Mouse (Mus musculus): Measurements from ENCODE around the gene Tmem91. TPM values are rescaled to one million over a fixed set of nuclear protein-coding genes. Genes with fewer than 3 reads are reported as not detected.

The Tmem91 gene
- polyA plus RNA-seq, 1 experiment from 2014 or later, result 9.7 TPM

DNA sequence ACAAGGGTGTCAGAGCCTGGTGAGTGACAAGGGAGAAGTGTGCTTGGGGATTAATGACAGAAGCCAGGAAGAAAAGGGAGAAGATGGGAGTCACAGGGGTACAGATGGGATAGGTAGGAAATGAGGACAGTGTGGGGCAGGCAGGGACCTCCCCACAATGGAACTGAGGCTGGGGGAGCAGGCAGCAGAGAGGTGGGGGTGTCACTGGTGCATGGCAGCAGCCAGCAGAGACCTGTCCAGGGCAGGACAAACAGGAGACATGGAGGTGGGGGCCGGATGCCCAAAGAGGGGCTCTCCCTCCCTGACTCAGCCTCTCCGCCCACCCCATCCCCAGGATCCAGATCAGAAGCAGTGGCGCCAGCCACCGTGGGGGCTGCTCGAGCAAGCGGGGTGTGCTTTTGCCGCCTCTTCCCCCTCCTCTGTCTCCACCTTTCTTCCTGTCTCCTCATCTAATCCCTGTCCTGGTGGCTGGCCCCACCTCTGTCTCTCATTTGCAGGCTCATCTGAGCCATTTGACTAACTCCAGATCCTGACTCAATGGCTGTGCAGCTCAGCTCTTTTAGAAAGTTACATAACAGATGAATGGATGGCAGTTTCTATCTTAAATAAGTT is 35.7 kb upstream of the Tmem91 start:
- Histone ChIP-seq H3K9me3 (no peaks in the 10 kb centered on the region), H3K27me3 (no peaks in the 10 kb centered on the region), H3K4me2 (replicated peaks) (peak overlapping the region; percentile 13; the same call in 1 of the 2 replicates), H3K27ac (no peak overlapping the region), H3K4me3 (replicated peaks) (no peak overlapping the region), H3K4me1 (replicated peaks) (peaks cover 26% of the 10 kb centered on the region), H3K9ac (replicated peaks) (peak overlapping the region; percentile 58), H3K36me3 (peaks cover 42% of the 10 kb centered on the region)
- peak; percentile 35 for ATAC-seq
- WGBS, result 5% methylated on average over 7 of the region's 7 CpGs

DNA sequence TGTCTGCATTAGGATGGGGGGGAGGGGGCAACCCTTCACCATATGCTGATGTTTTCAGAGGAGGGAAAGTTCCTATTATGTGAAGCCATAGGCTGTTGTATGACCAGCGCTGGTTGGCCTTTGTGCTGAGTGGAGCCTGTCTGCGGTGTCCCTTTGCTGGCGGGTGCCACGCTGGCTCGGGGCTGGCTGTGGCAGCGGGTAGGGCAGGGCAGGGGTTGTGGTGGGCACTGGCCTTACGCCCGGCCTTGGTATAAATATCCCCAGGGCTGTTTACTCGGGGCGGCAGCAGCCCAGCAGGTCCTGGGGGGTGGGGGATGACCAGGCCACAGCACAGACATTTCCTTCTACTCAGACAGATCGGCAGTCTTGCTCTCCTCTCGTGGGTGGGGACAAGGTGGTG is 35.0 kb upstream of the Tmem91 start:
- H3K9me3 ChIP-seq, result no peaks in the 10 kb centered on the region
- no peak overlapping the region for H3K4me3 ChIP-seq (replicated peaks)
- no peak overlapping the region for H3K27ac ChIP-seq
- ATAC-seq, result peak; percentile 18; the same call in 1 of the 2 replicates
- H3K9ac ChIP-seq (replicated peaks), result peak overlapping the region; percentile 58; the same call in 1 of the 2 replicates
- WGBS, result 18% methylated on average over 12 of the region's 12 CpGs
- peaks cover 6% of the 10 kb centered on the region for H3K27me3 ChIP-seq
- H3K36me3 ChIP-seq, result peaks cover 35% of the 10 kb centered on the region
- peaks cover 29% of the 10 kb centered on the region for H3K4me1 ChIP-seq (replicated peaks)
- 0 out of 2 replicates have a peak overlapping the region, but pooled peaks have one; percentile 13 for H3K4me2 ChIP-seq (replicated peaks)

DNA sequence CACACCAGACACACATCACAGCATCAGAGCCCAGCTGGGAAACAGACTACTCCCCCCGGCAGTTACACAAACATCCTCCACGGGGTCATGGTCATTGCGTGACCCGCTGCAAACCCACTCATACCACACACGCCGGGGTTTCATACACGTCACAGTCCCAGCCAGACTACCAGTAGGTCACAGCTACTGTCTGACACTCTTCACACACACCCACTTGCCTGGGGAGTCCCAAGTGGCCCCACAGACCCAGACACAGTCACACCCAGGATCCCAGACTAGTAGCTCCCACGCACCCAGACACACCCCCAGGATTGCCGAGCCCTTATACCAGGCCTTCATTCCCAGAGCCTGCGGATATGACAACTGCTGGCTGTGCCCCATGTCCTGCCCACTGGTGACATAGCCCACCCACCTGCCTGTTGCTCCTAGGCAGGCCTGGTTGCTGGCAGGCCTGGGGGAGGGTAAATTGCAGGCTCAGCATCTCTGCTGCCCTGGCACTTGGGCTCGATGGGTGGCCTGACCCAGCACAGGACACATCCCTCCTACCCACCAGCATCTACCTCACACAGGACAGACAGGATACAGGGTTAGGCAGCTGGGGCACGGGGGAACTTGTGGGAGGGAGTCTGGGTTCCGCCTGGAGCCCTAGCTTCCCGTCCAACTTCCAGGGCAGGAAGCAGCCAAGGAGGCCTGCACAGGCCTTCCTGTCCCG is 32.8 kb upstream of the Tmem91 start:
- no peak overlapping the region for H3K4me2 ChIP-seq (replicated peaks)
- 68% methylated on average over 15 of the region's 15 CpGs for WGBS
- peak overlapping the region; percentile 35 for H3K27ac ChIP-seq
- H3K9me3 ChIP-seq, result no peaks in the 10 kb centered on the region
- H3K4me3 ChIP-seq (replicated peaks), result no peak overlapping the region
- peaks cover 41% of the 10 kb centered on the region for H3K4me1 ChIP-seq (replicated peaks)
- ATAC-seq, result no peak
- peaks cover 15% of the 10 kb centered on the region for H3K27me3 ChIP-seq
- no peak overlapping the region for H3K9ac ChIP-seq (replicated peaks)
- peaks cover 13% of the 10 kb centered on the region for H3K36me3 ChIP-seq

DNA sequence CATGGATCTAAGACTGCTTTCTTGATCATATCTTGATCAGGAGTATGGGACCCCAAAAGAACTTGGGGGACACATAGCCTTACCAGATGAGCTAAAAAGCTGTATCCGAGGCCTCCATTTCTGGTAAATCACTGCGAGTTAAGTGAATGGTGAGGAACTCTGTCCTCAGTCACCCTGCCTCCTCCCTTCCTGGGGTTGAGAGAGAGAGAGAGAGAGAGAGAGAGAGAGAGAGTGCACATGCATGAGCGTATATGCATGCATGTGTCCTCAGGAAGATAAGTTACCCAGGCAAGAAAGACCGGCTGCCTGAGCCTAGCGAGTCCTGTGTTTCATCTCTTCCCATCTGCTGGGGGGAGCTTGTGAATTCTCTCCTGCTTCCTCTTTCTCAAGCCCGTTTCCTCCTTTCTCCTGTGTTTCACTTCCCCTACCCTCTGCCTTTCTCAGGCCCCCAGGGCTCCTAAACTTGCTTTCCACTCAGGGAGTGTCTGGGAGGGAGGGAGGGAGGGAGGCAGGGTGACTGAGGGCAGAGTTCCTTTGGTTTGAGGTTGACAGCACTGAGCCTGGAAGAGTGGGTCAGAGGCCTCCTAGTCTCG is 31.7 kb upstream of the Tmem91 start:
- peaks cover 36% of the 10 kb centered on the region for H3K4me1 ChIP-seq (replicated peaks)
- no peak overlapping the region for H3K9ac ChIP-seq (replicated peaks)
- H3K4me3 ChIP-seq (replicated peaks), result no peak overlapping the region
- 66% methylated on average over 7 of the region's 7 CpGs for WGBS
- H3K36me3 ChIP-seq, result peaks cover 3% of the 10 kb centered on the region; the same call in 1 of the 2 replicates
- H3K9me3 ChIP-seq, result no peaks in the 10 kb centered on the region
- no peak overlapping the region for H3K4me2 ChIP-seq (replicated peaks)
- H3K27ac ChIP-seq, result no peak overlapping the region
- ATAC-seq, result no peak
- peaks cover 15% of the 10 kb centered on the region for H3K27me3 ChIP-seq

DNA sequence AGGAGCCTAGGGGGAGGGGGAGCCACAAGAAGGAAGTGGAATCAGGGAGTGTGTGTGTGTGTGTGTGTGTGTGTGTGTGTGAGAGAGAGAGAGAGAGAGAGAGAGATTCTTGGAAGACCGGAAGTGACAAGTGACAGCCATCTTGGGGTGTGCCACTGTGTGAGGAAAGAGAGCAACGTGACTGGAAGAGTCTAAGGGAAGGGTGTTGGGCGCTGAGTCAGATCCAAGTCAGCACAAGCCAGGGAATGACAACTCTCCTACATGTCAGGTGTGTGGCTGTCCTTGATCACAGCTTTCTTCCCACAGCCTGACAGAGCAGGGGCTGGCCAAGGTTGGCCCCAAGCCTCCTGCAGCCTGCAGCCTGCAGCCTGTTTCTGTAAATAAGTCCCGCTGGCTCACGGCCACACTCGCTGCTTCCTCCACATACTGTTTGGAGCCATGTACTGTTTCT is 30.9 kb upstream of the Tmem91 start:
- H3K9me3 ChIP-seq, result no peaks in the 10 kb centered on the region
- no peaks in the 10 kb centered on the region for H3K36me3 ChIP-seq
- H3K27ac ChIP-seq, result no peak overlapping the region
- no peak overlapping the region for H3K4me3 ChIP-seq (replicated peaks)
- H3K4me1 ChIP-seq (replicated peaks), result peaks cover 28% of the 10 kb centered on the region
- no peak overlapping the region for H3K4me2 ChIP-seq (replicated peaks)
- no peak overlapping the region for H3K9ac ChIP-seq (replicated peaks)
- peaks cover 15% of the 10 kb centered on the region for H3K27me3 ChIP-seq
- no peak for ATAC-seq
- WGBS, result 72% methylated on average over 6 of the region's 6 CpGs

DNA sequence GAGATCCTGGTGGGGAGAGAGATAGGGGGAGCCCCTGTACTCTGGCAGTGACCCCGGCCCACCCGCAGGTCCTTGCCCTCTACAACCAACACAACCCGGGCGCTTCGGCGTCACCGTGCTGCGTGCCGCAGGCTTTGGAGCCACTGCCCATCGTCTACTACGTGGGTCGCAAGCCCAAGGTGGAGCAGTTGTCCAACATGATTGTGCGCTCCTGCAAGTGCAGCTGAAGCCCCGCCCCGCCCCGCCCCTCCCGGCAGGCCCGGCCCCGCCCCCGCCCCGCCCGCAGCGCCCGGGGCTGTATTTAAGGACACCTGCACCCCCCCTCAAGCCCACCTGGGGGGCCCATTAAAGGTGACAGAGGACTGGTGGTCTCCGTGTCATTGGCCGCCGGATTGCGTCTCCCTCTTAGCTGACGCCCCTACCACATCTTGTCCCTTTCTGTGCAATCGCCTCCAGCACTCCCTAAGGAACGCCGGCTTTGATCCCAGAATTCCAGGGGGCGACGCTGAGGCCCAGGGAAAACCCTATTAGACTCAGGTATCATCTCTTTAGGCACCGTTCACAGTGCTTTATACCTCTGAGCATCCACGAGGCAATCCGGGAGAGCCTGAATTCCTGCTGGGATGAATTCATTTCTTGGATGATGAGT is 29.9 kb upstream of the Tmem91 start:
- Histone ChIP-seq H3K4me1 (replicated peaks) (peaks cover 18% of the 10 kb centered on the region), H3K36me3 (no peaks in the 10 kb centered on the region), H3K27me3 (peaks cover 15% of the 10 kb centered on the region), H3K9me3 (no peaks in the 10 kb centered on the region), H3K4me3 (replicated peaks) (peak overlapping the region; percentile 35), H3K9ac (replicated peaks) (0 out of 2 replicates have a peak overlapping the region, but pooled peaks have one; percentile 32), H3K27ac (no peak overlapping the region), H3K4me2 (replicated peaks) (peak overlapping the region; percentile 60)
- WGBS, result 5% methylated on average over 36 of the region's 37 CpGs
- peak; percentile 65 for ATAC-seq

DNA sequence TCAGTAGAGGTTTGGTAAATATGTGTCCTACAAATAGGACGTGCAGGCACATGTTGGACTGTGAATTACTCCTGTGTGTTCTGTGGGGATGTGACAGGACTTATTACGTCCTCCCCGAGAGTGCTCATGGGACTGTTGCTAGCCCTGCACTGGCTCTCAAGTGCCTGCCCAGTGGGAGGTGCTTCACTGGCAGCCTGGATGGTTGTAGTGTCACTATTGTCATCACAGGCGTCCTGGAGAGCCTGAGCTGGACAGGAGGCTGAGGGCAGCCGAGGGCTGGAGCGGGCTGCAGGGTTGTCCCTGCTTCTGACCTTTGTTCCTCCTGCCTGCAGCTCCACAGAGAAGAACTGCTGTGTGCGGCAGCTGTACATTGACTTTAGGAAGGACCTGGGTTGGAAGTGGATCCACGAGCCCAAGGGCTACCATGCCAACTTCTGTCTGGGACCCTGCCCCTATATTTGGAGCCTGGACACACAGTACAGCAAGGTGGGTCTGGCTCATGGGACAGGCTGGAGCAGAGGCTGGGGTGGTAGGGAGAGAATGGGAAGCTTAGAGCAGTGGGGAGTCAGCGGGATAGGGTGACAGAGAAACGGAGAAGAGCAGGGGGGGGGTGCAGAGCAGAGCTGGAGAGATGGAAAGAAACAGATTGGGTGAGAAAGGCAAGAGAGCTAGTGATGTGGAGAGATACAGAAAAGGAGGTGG is 29.0 kb upstream of the Tmem91 start:
- Histone ChIP-seq H3K4me1 (replicated peaks) (peaks cover 15% of the 10 kb centered on the region), H3K9ac (replicated peaks) (no peak overlapping the region), H3K27ac (no peak overlapping the region), H3K4me2 (replicated peaks) (peak overlapping the region; percentile 60; the same call in 1 of the 2 replicates), H3K36me3 (no peaks in the 10 kb centered on the region), H3K4me3 (replicated peaks) (peak overlapping the region; percentile 35; the same call in 1 of the 2 replicates), H3K27me3 (peaks cover 15% of the 10 kb centered on the region), H3K9me3 (no peaks in the 10 kb centered on the region)
- WGBS, result 19% methylated on average over 10 of the region's 10 CpGs
- ATAC-seq, result peak; percentile 65

DNA sequence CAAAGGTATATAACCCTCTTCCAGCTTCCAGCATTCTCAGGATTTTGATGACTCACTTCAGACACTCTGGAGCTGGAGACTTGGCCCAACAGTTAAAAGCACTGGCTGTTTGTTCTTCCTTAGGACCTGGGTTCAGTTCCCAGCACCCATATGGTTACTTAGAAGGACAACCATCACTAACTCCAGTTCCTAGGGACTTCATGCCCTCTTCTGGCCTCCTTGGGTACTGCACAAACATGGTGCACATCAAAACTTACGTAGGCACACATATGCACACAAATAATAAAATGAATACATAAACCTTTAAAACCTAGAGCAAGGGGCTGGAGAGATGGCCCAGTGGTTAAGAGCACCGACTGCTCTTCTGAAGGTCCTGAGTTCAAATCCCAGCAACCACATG is 27.4 kb upstream of the Tmem91 start:
- no peaks in the 10 kb centered on the region for H3K9me3 ChIP-seq
- no peak overlapping the region for H3K27ac ChIP-seq
- WGBS, result 94% methylated on average over 2 of the region's 2 CpGs
- H3K9ac ChIP-seq (replicated peaks), result no peak overlapping the region
- H3K4me3 ChIP-seq (replicated peaks), result no peak overlapping the region
- no peaks in the 10 kb centered on the region for H3K36me3 ChIP-seq
- no peak for ATAC-seq
- peaks cover 15% of the 10 kb centered on the region for H3K4me1 ChIP-seq (replicated peaks)
- H3K4me2 ChIP-seq (replicated peaks), result no peak overlapping the region
- peaks cover 19% of the 10 kb centered on the region for H3K27me3 ChIP-seq

DNA sequence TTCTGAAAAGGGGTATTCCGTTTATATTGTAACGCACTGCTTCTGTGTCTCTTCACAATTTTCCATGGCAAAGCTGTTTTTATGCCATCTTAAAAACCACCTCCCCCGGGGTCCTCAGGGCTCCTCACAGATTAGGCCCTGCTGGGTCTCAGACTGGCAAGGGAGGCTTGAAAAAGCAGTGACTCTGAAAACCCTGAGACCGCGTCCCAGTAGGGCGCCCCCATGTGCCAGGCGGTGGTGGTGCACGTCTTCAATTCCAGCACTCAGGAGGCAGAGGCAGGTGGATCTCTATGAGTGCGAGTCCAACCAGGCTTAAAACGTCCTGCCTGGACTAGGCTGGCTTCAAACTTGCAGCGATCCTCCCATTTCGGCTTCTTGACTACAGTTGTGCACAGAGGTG is 25.8 kb upstream of the Tmem91 start:
- Histone ChIP-seq H3K36me3 (no peaks in the 10 kb centered on the region), H3K27me3 (peaks cover 19% of the 10 kb centered on the region), H3K9ac (replicated peaks) (no peak overlapping the region), H3K4me3 (replicated peaks) (no peak overlapping the region), H3K9me3 (no peaks in the 10 kb centered on the region), H3K27ac (no peak overlapping the region), H3K4me1 (replicated peaks) (peaks cover 15% of the 10 kb centered on the region), H3K4me2 (replicated peaks) (no peak overlapping the region)
- WGBS, result 75% methylated on average over 12 of the region's 12 CpGs
- no peak for ATAC-seq

DNA sequence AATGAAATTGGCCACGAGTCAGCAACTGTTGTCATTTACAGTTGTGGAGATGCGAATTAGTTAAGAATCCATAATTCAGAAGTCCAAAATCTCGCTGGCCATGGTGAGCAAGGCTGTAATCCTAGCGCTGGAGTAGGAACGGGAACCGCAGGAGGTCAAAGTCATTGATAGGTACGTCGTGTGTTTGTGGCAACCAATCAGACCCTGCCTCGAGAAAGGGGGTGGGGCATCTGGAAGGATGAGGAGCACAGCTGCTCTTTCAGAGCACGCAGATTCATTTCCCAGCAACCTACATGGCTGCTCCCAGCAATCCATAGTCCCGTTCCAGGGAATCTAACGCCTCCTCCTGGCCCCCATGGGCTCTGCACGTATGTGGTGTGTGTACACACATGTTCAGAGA is 24.9 kb upstream of the Tmem91 start:
- H3K36me3 ChIP-seq, result no peaks in the 10 kb centered on the region
- H3K27ac ChIP-seq, result no peak overlapping the region
- no peak for ATAC-seq
- 54% methylated on average over 13 of the region's 13 CpGs for WGBS
- H3K4me2 ChIP-seq (replicated peaks), result no peak overlapping the region
- H3K9me3 ChIP-seq, result no peaks in the 10 kb centered on the region
- peaks cover 11% of the 10 kb centered on the region for H3K4me1 ChIP-seq (replicated peaks)
- H3K27me3 ChIP-seq, result peaks cover 13% of the 10 kb centered on the region
- no peak overlapping the region for H3K9ac ChIP-seq (replicated peaks)
- H3K4me3 ChIP-seq (replicated peaks), result no peak overlapping the region

DNA sequence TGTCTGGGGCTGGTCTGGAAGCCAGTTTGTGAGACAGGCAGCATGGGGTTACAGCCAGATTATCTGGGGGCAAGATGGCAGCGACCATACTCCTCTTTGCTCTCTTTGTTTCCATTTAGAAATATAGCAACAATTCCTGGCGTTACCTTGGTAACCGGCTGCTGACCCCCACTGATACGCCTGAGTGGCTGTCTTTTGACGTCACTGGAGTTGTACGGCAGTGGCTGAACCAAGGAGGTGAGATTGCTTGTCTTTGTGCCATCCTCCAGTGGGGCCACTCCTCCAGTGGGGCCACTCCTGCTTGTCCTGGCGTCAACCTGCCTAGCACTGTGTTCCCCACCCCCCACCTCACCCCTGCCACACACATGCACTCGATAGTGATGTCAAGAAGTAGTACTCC is 19.1 kb upstream of the Tmem91 start:
- peak; percentile 18; the same call in 1 of the 2 replicates for ATAC-seq

More for the DNA sequence above, 19.1 kb upstream of the Tmem91 start:
- no peak overlapping the region for H3K9ac ChIP-seq (replicated peaks)
- H3K27ac ChIP-seq, result no peak overlapping the region
- H3K36me3 ChIP-seq, result no peaks in the 10 kb centered on the region
- H3K4me2 ChIP-seq (replicated peaks), result no peak overlapping the region
- H3K4me3 ChIP-seq (replicated peaks), result no peak overlapping the region
- WGBS, result 38% methylated on average over 8 of the region's 8 CpGs
- H3K9me3 ChIP-seq, result no peaks in the 10 kb centered on the region
- peaks cover 40% of the 10 kb centered on the region for H3K27me3 ChIP-seq
- peaks cover 7% of the 10 kb centered on the region for H3K4me1 ChIP-seq (replicated peaks)
